Mouse (Mus musculus): Measurements from ENCODE around the gene Tnrc6b. TPM values are rescaled to one million over a fixed set of nuclear protein-coding genes. Genes with fewer than 3 reads are reported as not detected.

The Tnrc6b gene
- polyA plus RNA-seq, 1 experiment from 2014 or later: 13.9 TPM

DNA sequence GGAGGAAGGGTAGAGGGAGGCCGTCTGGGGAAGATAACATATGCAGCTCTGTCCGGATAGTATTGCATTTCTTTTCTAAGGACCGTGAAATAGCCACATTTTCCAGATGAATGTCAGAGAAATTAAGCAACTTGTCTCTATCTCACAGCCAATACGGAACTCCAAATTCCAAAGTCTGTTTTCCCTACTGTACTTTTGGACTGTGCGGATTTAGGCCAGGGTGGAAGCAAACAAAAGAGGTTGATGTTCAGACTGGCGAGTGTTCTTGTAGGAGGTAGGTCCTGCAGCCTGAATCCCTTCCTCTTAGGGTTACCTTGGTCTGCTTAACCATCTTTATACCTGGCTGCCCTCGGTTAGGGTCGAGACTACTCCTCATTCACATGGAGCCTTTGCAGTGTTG is 28.8 kb upstream of the Tnrc6b start:
- CTCF ChIA-PET: no interaction called here
- TF ChIP-seq CTCF (IDR thresholded peaks at IDR 0.05): no peak
- peaks cover 26% of the 10 kb centered on the region for H3K27me3 ChIP-seq
- DNase-seq (ENCODE audit: low read depth, low spot score): no peak
- POLR2A ChIA-PET: no interaction called here
- ATAC-seq: no peak
- in situ Hi-C loops (cut with MboI; ENCODE audit: low pct_unique_long_range_greater_than_20kb): no loop called here

DNA sequence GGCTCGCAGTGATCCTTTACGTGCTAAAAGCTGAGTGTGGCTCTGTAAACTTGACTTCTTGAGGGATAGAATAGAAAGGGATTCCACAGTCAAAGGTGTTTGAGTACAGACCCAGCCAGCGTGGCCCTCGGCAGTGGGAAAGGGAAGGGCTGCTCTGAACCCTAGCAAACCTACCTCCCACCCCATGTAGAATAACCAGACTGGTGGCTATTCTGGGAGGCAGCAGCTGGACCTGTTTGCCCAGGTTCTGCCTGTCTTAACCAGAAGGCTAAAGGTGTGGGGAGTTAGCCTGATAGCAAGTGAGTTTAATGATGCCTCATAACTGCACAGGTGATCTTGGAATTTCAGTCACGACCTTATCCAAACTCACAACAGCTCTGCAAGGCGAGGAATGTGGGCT is 28.0 kb upstream of the Tnrc6b start:
- in situ Hi-C loops (cut with MboI; ENCODE audit: low pct_unique_long_range_greater_than_20kb): no loop called here
- POLR2A ChIA-PET: no interaction called here
- no peak for TF ChIP-seq CTCF (IDR thresholded peaks at IDR 0.05)
- DNase-seq (ENCODE audit: low read depth, low spot score) (no peak), ATAC-seq (no peak)
- H3K27me3 ChIP-seq: peaks cover 24% of the 10 kb centered on the region
- CTCF ChIA-PET: interaction anchor here (0.9 kb wide), 1 partner anchor 15 kb away, joined by 3 read pairs; no protein-coding TSS in a partner anchor

DNA sequence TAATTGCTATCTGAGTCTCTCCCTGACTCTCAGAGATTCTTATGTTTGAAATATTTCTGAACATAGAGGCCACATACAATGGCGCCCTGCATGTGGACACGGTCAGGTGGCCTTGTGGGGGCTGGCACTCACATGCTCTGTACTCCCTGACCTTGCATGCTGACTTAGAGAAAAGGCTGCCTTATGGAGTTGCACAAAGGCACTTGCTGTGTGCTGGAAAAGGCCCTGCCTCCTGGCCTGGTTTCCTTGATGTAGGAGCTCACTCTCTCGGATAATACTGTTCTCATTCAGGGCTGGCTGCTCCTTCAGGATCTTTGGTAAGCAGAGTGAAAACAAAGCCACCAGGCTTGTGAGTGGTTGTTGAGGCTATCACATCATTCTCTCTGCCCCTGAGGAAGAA is 27.1 kb upstream of the Tnrc6b start:
- ATAC-seq: no peak
- TF ChIP-seq CTCF (IDR thresholded peaks at IDR 0.05): no peak
- POLR2A ChIA-PET: no interaction called here
- H3K27me3 ChIP-seq: peaks cover 33% of the 10 kb centered on the region
- DNase-seq (ENCODE audit: low read depth, low spot score): no peak
- CTCF ChIA-PET: interaction anchor here (0.9 kb wide), 1 partner anchor 16 kb away, joined by 3 read pairs; no protein-coding TSS in a partner anchor
- in situ Hi-C loops (cut with MboI; ENCODE audit: low pct_unique_long_range_greater_than_20kb): no loop called here

DNA sequence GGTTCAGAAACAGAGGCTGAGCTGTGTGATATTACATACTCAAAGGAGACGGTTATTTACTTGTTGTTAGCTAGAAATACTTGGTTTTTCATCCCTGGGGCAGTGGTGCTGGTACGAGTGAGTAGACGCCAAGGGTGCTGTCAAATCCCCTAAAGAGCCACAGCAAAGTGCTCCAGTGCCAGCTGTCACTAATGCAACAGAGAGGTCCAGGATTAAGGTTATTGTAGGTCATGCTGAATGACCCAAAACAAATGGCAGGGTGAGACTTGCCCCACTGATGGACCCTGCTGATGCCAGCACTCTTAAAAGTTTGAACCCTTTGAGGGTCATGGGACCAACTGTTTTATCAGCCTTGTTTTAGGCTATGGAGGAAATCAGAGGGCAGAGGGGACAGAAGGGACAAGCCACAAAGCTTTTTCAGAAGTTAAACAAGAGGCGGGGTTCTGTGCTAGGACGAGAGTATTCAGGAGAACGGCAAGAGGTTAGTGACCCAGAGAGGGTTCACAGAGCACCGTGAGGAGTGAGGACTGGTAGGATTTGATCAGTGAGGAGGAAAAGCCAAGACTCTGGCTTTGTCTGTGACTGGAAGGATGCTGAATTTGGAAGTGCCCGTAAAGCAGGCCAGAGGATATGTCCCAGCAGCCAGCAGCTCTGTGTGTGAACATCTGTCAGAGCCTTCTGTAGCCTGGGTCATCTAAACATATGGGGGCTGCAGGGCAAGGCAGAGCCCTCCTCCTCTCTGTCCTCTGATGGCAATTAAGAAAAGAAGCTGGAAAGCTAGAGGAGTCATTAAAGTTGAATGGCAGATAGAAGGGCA is 26.1 kb upstream of the Tnrc6b start:
- no peak for DNase-seq (ENCODE audit: low read depth, low spot score)
- in situ Hi-C loops (cut with MboI; ENCODE audit: low pct_unique_long_range_greater_than_20kb): no loop called here
- ATAC-seq: no peak
- H3K27me3 ChIP-seq: peaks cover 41% of the 10 kb centered on the region
- TF ChIP-seq CTCF (IDR thresholded peaks at IDR 0.05): no peak
- CTCF ChIA-PET: no interaction called here
- POLR2A ChIA-PET: no interaction called here

DNA sequence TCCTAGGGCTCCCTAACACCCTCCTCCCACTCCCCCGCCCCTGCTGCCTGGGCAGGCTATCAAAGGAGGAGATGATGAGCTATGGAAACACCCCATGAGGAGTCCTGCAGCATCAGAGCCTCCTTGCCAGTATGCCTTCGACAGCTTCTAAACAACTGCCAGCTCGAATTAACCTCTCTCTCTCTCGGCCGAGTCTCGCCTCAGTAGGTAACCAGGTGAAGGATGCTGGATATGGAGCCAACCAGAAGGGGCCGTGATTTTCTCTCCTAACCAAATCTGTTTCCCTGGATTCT is 25.6 kb upstream of the Tnrc6b start:
- ChIA-PET POLR2A (no interaction called here), CTCF (no interaction called here)
- peaks cover 43% of the 10 kb centered on the region for H3K27me3 ChIP-seq
- TF ChIP-seq CTCF (IDR thresholded peaks at IDR 0.05): no peak
- DNase-seq (ENCODE audit: low read depth, low spot score): no peak
- ATAC-seq: no peak
- in situ Hi-C loops (cut with MboI; ENCODE audit: low pct_unique_long_range_greater_than_20kb): no loop called here

DNA sequence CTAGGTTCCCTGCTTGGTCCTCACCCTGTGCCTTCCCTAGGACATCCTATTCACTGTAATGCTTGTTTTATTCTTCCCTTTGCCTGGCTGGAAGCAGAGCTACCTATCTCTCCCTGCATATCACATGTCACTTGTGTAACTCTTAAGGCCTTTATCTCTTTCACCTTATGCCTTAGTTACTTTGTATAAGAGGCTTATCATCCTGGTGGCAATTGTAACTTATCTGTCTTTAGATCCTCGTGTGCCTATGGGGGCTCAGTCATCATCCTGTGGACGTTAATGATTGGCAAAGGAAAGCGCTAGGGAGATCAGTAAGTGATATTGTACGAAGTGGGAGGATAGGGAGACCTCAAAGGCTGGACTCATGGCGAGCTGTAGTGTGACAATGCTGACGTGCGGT is 22.6 kb upstream of the Tnrc6b start:
- DNase-seq (ENCODE audit: low read depth, low spot score) (no peak), ATAC-seq (no peak)
- peaks cover 65% of the 10 kb centered on the region for H3K27me3 ChIP-seq
- in situ Hi-C loops (cut with MboI; ENCODE audit: low pct_unique_long_range_greater_than_20kb): no loop called here
- TF ChIP-seq CTCF (IDR thresholded peaks at IDR 0.05): no peak
- ChIA-PET POLR2A (no interaction called here), CTCF (interaction anchor here (0.9 kb wide), 1 partner anchor 54 kb away, joined by 4 read pairs; no protein-coding TSS in a partner anchor)

DNA sequence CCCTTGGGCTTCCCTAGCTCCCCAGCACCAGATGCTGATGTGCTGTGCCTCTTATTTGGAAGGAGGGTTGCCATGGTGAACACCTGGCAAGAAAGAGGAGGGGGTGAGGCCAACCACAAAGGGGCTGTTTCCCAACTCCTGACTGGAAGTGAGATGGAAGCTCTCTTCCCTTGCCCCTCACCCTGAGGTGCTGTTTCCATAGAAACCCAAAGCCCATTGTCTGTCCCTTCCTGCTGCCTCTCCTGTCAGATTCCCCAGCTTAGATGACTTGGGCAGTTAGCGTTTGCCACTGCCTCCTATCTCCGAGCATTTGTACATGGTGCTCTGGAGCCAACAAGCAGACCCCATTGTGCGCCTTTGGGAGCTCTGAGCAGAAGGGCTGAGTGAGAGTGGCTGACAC is 17.6 kb upstream of the Tnrc6b start:
- in situ Hi-C loops (cut with MboI; ENCODE audit: low pct_unique_long_range_greater_than_20kb): loop anchor here (10.0 kb wide), 2 partner anchors 59 to 359 kb away; no protein-coding TSS in a partner anchor
- no peak for ATAC-seq
- ChIA-PET POLR2A (no interaction called here), CTCF (interaction anchor here (1.1 to 3.0 kb wide), 5 partner anchors 10 to 424 kb away, joined by 3 to 13 read pairs (median 4); no protein-coding TSS in a partner anchor)
- no peak for DNase-seq (ENCODE audit: low read depth, low spot score)
- no peak for TF ChIP-seq CTCF (IDR thresholded peaks at IDR 0.05)
- peaks cover 51% of the 10 kb centered on the region for H3K27me3 ChIP-seq

DNA sequence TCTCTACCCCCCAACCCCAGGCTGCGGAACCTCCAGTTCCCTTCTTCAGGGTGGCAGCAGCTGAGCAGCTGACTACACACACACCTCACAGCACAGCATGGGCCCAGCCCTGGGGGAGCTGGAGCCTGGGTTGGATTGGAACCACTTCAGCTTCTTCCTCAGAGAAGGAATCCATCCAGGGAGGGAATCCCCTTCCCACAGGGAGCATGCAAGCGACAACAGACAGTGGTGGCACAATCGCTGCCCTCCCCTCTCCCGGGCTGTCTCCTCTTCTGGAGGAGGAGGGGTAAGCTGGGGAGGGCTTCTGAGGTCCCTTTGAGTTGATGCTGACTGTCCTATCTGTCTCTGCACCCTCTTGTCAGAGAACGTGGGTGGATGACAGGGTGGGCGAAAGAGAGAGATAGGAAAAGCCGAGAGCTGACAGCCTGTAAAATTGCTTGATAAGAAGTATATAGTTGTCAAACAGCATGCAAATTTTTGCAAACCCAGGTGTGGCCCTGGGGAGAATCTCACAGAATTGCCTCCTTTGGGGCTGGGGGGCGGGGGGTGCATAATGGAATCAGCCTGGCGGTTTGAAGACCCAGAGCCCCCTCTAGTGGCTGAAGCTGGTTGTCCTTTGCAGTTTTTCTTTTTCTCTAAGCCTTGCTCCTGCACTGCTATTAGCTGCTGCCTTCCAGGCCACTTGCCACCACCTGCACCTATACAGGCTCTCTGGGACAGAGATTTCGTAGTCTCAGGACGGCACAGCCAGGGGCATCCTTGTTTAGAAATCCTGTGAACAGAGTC is 16.8 kb upstream of the Tnrc6b start:
- DNase-seq (ENCODE audit: low read depth, low spot score): no peak
- TF ChIP-seq CTCF (IDR thresholded peaks at IDR 0.05): peak; percentile 89
- no peak for ATAC-seq
- ChIA-PET POLR2A (no interaction called here), CTCF (interaction anchor here (0.7 to 3.0 kb wide), 12 partner anchors 9 to 427 kb away, joined by 3 to 13 read pairs (median 4); no protein-coding TSS in a partner anchor)
- peaks cover 47% of the 10 kb centered on the region for H3K27me3 ChIP-seq
- in situ Hi-C loops (cut with MboI; ENCODE audit: low pct_unique_long_range_greater_than_20kb): loop anchor here (10.0 kb wide), 2 partner anchors 60 to 360 kb away; no protein-coding TSS in a partner anchor

DNA sequence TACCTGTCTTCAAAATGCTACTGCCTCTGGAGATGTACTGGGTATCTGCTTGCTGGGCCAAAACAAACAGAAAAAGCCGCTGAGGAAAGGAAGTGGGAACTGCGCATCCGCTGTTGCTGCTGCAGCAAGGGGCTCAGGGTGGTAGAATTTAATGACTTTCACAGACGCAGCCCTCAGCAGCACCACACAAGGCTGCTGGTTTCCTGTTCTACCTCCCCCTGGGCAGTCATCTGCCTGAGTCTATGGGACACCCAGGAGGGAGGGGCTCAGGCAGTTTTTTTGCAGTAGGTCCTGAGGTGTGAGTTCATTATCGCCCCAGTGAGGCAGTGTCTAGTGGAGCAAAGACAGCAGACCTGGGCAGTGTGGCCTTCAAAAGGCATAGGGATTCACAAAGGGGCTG is 13.5 kb upstream of the Tnrc6b start:
- POLR2A ChIA-PET: no interaction called here
- in situ Hi-C loops (cut with MboI; ENCODE audit: low pct_unique_long_range_greater_than_20kb): loop anchor here (5.0 to 10.0 kb wide), 3 partner anchors 63 to 430 kb away; no protein-coding TSS in a partner anchor
- TF ChIP-seq CTCF (IDR thresholded peaks at IDR 0.05): no peak

DNA sequence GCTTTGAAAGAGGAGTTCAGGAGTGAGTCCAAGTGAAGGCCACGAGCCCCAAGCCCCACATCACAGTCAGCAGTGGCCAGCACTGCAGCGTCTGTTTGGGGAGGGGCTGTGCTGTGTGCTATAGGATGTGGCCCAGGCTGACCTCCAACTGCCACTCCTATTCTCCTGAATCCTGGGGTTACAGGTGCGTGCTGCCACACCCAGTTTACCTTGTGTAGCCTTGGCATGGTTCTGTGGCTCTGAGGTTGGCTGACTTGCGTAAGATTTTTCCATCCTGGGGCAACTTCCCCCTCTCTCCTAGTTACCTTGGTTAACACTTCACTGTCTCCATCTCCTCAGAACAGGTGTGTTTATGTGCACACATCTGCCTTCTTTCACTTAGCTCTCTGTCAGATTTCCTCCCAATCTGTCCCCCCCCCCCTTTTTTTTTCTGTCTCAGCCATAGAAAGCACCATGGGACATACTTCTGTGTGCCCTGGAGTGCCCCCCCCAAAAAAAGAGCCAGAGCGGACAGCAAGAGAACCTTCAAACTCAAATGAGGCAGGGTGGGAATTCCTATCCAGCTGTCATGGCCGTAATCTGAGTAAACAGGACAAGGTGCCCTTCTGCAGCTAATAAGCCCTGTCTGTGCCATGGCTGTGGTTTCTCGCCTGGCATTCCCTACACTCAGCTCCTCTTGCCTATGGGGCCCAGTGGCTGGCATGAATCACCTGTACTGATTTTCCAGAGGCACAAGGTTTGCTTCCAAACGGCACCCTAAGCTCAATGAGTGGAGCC is 9.4 kb upstream of the Tnrc6b start:
- H3K27me3 ChIP-seq: peaks cover 8% of the 10 kb centered on the region
- ChIA-PET CTCF (interaction anchor here (1.2 kb wide), 1 partner anchor 441 kb away, joined by 3 read pairs; no protein-coding TSS in a partner anchor), POLR2A (interaction anchor here (0.6 to 1.3 kb wide), 2 partner anchors 341 to 459 kb away, joined by 3 read pairs; no protein-coding TSS in a partner anchor)
- no peak for TF ChIP-seq CTCF (IDR thresholded peaks at IDR 0.05)
- DNase-seq (ENCODE audit: low read depth, low spot score) (no peak), ATAC-seq (no peak)
- in situ Hi-C loops (cut with MboI; ENCODE audit: low pct_unique_long_range_greater_than_20kb): loop anchor here (25.0 kb wide), 1 partner anchor 186 kb away; no protein-coding TSS in a partner anchor

More for the DNA sequence above, 13.5 kb upstream of the Tnrc6b start:
- CTCF ChIA-PET: no interaction called here
- no peak for DNase-seq (ENCODE audit: low read depth, low spot score)
- H3K27me3 ChIP-seq: peaks cover 26% of the 10 kb centered on the region
- no peak for ATAC-seq
